Mouse (Mus musculus) midbrain, embryonic 16.5 days (tissue): Measurements from ENCODE around the gene Emc8. TPM values are rescaled to one million over a fixed set of nuclear protein-coding genes. Genes with fewer than 3 reads are reported as not detected.

Source experiments
- ATAC-seq: fragments of 200-750 bp; cut with Nextera tagmentation; 2 replicates; pipeline ENCODE4 v1.8.0; 2017; ENCODE audit warnings: moderate TSS enrichment
- H3K27ac ChIP-seq: fragments of 300-500 bp; sonication (generic); 2 replicates; pipeline ENCODE4 v1.5.1; 2014; ENCODE audit warnings: mild to moderate bottlenecking, low read length, mixed read lengths
- H3K27me3 ChIP-seq: fragments of 300-500 bp; sonication (generic); 2 replicates; pipeline ENCODE4 v1.6.1; 2014; ENCODE audit warnings: low read depth, low read length, mixed read lengths; ENCODE audit not compliant: control insufficient read depth, insufficient read depth
- H3K36me3 ChIP-seq: fragments of 300-500 bp; sonication (generic); 2 replicates; pipeline ENCODE4 v1.6.1; 2014; ENCODE audit warnings: mild to moderate bottlenecking, low read length, moderate library complexity, mixed read lengths; ENCODE audit not compliant: control insufficient read depth, insufficient read depth
- H3K4me1 ChIP-seq: fragments of 300-500 bp; sonication (generic); 2 replicates; pipeline ENCODE4 v1.6.1; 2014; ENCODE audit warnings: mild to moderate bottlenecking, low read length, mixed read lengths; ENCODE audit not compliant: control insufficient read depth, insufficient read depth
- H3K4me2 ChIP-seq: fragments of 300-500 bp; sonication (generic); 2 replicates; pipeline ENCODE4 v1.6.1; 2014; ENCODE audit warnings: mild to moderate bottlenecking, low read length, mixed read lengths
- H3K4me3 ChIP-seq: fragments of 300-500 bp; sonication (generic); 2 replicates; pipeline ENCODE4 v1.5.1; 2014; ENCODE audit warnings: low read depth, mild to moderate bottlenecking, low read length, moderate library complexity, mixed read lengths
- H3K9ac ChIP-seq: fragments of 300-500 bp; sonication (generic); 2 replicates; pipeline ENCODE4 v1.6.1; 2014; ENCODE audit warnings: low read depth, low read length, mixed read lengths
- H3K9me3 ChIP-seq: fragments of 300-500 bp; sonication (generic); replicated peaks from 2 replicates; pipeline ENCODE4 v1.6.1; 2014; ENCODE audit warnings: mild to moderate bottlenecking, low read length, mixed read lengths; ENCODE audit not compliant: control insufficient read depth, poor library complexity, severe bottlenecking
- WGBS: fragments of 180-500 bp; shearing (Covaris S2); extraction: QIAGEN DNeasy Blood & Tissue Kit; methylation state at CpG from one replicate; pipeline ENCODE4 v1.1.7; 2014; 5-methylcytosine and 5-hydroxymethylcytosine counted together
- polyA plus RNA-seq: library from polyadenylated mRNA; unstranded; fragments of >200 nt; fragmentation: Nextera tagmentation; extraction: Ambion mirVana; gene quantifications from 2 replicates; pipeline ENCODE4 v1.2.1, GENCODE M21; 2015

Gene Emc8
- polyA plus RNA-seq, 1 experiment from 2014 or later, result 99.5 TPM

GRCm38 (mm10) chr8:120623608-120624007 lies 44.8 kb downstream of the Emc8 start:
- no peak overlapping the region for H3K9ac ChIP-seq
- H3K36me3 ChIP-seq, result no peaks in the 10 kb centered on the region
- H3K4me1 ChIP-seq, result peaks cover 6% of the 10 kb centered on the region; the same call in 1 of the 2 replicates
- no peaks in the 10 kb centered on the region for H3K27me3 ChIP-seq
- 23% methylated on average over 2 of the region's 2 CpGs for WGBS
- H3K4me3 ChIP-seq, result no peak overlapping the region
- ATAC-seq, result no peak
- H3K9me3 ChIP-seq, result no peaks in the 10 kb centered on the region
- no peak overlapping the region for H3K27ac ChIP-seq
- H3K4me2 ChIP-seq, result no peak overlapping the region

- H3K4me2 ChIP-seq, result no peak overlapping the region
- H3K9me3 ChIP-seq, result no peaks in the 10 kb centered on the region
- H3K4me1 ChIP-seq, result peaks cover 12% of the 10 kb centered on the region
- no peaks in the 10 kb centered on the region for H3K27me3 ChIP-seq
- H3K27ac ChIP-seq, result no peak overlapping the region
- no peak for ATAC-seq
- H3K36me3 ChIP-seq, result no peaks in the 10 kb centered on the region
- H3K4me3 ChIP-seq, result no peak overlapping the region
- 0 out of 2 replicates have a peak overlapping the region, but pooled peaks have one; percentile 3 for H3K9ac ChIP-seq
- 51% methylated on average over 14 of the region's 14 CpGs for WGBS
Measured at GRCm38 (mm10) chr8:120622161-120622560, 46.2 kb downstream of the Emc8 start.

GRCm38 (mm10) chr8:120620441-120620840 lies 47.9 kb downstream of the Emc8 start:
- no peak overlapping the region for H3K9ac ChIP-seq
- H3K4me2 ChIP-seq, result no peak overlapping the region
- no peaks in the 10 kb centered on the region for H3K27me3 ChIP-seq
- no peaks in the 10 kb centered on the region for H3K9me3 ChIP-seq
- H3K4me3 ChIP-seq, result no peak overlapping the region
- WGBS, result 58% methylated on average over 7 of the region's 7 CpGs
- H3K4me1 ChIP-seq, result peaks cover 26% of the 10 kb centered on the region
- no peak overlapping the region for H3K27ac ChIP-seq
- ATAC-seq, result no peak
- H3K36me3 ChIP-seq, result no peaks in the 10 kb centered on the region

- no peak overlapping the region for H3K4me3 ChIP-seq
- no peak for ATAC-seq
- no peak overlapping the region for H3K9ac ChIP-seq
- H3K4me2 ChIP-seq, result no peak overlapping the region
- WGBS, result 70% methylated on average over 11 of the region's 11 CpGs
- H3K27me3 ChIP-seq, result no peaks in the 10 kb centered on the region
- peaks cover 26% of the 10 kb centered on the region for H3K4me1 ChIP-seq
- no peaks in the 10 kb centered on the region for H3K36me3 ChIP-seq
- no peaks in the 10 kb centered on the region for H3K9me3 ChIP-seq
- H3K27ac ChIP-seq, result no peak overlapping the region
Measured at GRCm38 (mm10) chr8:120619235-120620180, 48.9 kb downstream of the Emc8 start.

GRCm38 (mm10) chr8:120618110-120618509 lies 50.3 kb downstream of the Emc8 start:
- Histone ChIP-seq H3K4me3 (no peak overlapping the region), H3K36me3 (no peaks in the 10 kb centered on the region), H3K9ac (peak overlapping the region; percentile 43; the same call in 1 of the 2 replicates), H3K4me1 (peaks cover 26% of the 10 kb centered on the region), H3K27ac (0 out of 2 replicates have a peak overlapping the region, but pooled peaks have one; percentile 39), H3K27me3 (no peaks in the 10 kb centered on the region), H3K9me3 (no peaks in the 10 kb centered on the region), H3K4me2 (0 out of 2 replicates have a peak overlapping the region, but pooled peaks have one; percentile 10)
- WGBS, result 0% methylated on average over 6 of the region's 6 CpGs
- ATAC-seq, result 0 out of 2 replicates have a peak, but pooled peaks have one; percentile 12

GRCm38 (mm10) chr8:120616663-120617626 lies 51.4 kb downstream of the Emc8 start:
- H3K9ac ChIP-seq, result peak overlapping the region; percentile 43; the same call in 1 of the 2 replicates
- ATAC-seq, result peak; percentile 75

GRCm38 (mm10) chr8:120614491-120614890 lies 53.9 kb downstream of the Emc8 start:
- Histone ChIP-seq H3K4me1 (peaks cover 22% of the 10 kb centered on the region), H3K9ac (no peak overlapping the region), H3K4me3 (no peak overlapping the region), H3K36me3 (no peaks in the 10 kb centered on the region), H3K4me2 (no peak overlapping the region), H3K27ac (no peak overlapping the region), H3K27me3 (no peaks in the 10 kb centered on the region), H3K9me3 (no peaks in the 10 kb centered on the region)
- WGBS, result 89% methylated on average over 3 of the region's 3 CpGs
- no peak for ATAC-seq

More at GRCm38 (mm10) chr8:120616663-120617626, 51.4 kb downstream of the Emc8 start:
- Histone ChIP-seq H3K27ac (peak overlapping the region; percentile 84), H3K4me2 (no peak overlapping the region), H3K4me1 (peaks cover 23% of the 10 kb centered on the region), H3K9me3 (no peaks in the 10 kb centered on the region), H3K27me3 (no peaks in the 10 kb centered on the region), H3K4me3 (no peak overlapping the region), H3K36me3 (no peaks in the 10 kb centered on the region)
- 9% methylated on average over 6 of the region's 8 CpGs for WGBS

- H3K36me3 ChIP-seq, result no peaks in the 10 kb centered on the region
- no peaks in the 10 kb centered on the region for H3K27me3 ChIP-seq
- WGBS, result 93% methylated on average over 6 of the region's 6 CpGs
- H3K9me3 ChIP-seq, result no peaks in the 10 kb centered on the region
- no peak overlapping the region for H3K4me3 ChIP-seq
- no peak overlapping the region for H3K9ac ChIP-seq
- H3K4me2 ChIP-seq, result no peak overlapping the region
- H3K4me1 ChIP-seq, result peaks cover under 1% of the 10 kb centered on the region; the same call in 1 of the 2 replicates
- ATAC-seq, result no peak
- H3K27ac ChIP-seq, result no peak overlapping the region
Measured at GRCm38 (mm10) chr8:120610824-120611223, 57.5 kb downstream of the Emc8 start.
